Mouse (Mus musculus): Measurements from ENCODE around the gene Pex5l. TPM values are rescaled to one million over a fixed set of nuclear protein-coding genes. Genes with fewer than 3 reads are reported as not detected.

Pex5l gene
- polyA plus RNA-seq, 1 experiment from 2014 or later: 1.5 TPM

DNA sequence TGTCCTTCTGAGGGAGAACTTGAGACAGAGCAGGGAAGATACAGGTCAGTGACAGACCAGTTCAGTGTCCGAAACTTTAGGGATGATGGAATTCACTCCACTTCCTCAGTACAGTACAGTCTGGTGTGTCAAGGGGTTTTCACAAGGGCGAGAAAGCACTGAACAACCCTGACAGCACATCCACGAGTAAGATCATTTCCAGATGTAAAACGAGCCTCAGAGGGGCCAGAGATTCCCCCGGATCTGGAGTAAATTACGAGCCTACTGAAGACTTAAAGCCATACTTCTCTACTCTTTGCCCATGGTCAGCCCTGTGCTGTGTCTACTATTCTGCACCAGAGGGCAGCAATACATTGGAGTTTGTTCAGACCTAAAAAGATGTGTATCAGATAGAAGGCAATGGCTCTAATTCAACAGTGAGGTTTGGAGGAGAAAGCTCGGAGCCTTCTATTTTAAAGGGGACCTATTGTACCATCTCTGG, 232.9 kb downstream of the Pex5l start:
- no peak for ATAC-seq
- Histone ChIP-seq H3K9me3 (no peaks in the 10 kb centered on the region), H3K36me3 (peaks cover 16% of the 10 kb centered on the region), H3K4me2 (replicated peaks) (no peak overlapping the region), H3K4me3 (replicated peaks) (no peak overlapping the region), H3K4me1 (replicated peaks) (0 out of 2 replicates have a peak, but pooled peaks cover 4% of the 10 kb centered on the region), H3K27me3 (no peaks in the 10 kb centered on the region), H3K9ac (replicated peaks) (no peak overlapping the region), H3K27ac (no peak overlapping the region)
- 72% methylated on average over 7 of the region's 7 CpGs for WGBS

DNA sequence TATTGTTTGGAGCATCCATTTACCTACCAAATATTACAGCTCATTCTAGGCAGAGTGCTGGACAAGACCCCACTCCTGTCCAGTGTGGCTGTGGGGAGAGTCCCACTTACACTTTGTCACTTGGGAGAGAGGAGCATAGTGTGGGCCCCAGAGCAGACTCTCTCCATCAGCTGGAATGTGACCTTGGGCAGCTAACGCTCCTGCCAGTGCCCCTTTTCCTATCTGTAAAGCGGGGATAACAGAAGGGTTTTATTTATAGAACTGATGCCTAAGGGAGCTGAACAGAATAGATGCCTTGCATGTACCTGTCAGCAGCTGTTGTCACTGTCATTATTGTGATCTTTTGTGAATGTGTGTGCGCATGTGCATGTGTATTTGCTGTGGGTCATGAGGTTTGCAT, 234.6 kb downstream of the Pex5l start:
- no peak overlapping the region for H3K4me3 ChIP-seq (replicated peaks)
- H3K36me3 ChIP-seq: no peaks in the 10 kb centered on the region; the same call in 1 of the 2 replicates
- no peaks in the 10 kb centered on the region for H3K27me3 ChIP-seq
- no peaks in the 10 kb centered on the region for H3K9me3 ChIP-seq
- H3K27ac ChIP-seq: no peak overlapping the region
- peaks cover 12% of the 10 kb centered on the region; the same call in 1 of the 2 replicates for H3K4me1 ChIP-seq (replicated peaks)
- WGBS: 92% methylated on average over 3 of the region's 3 CpGs
- no peak overlapping the region for H3K4me2 ChIP-seq (replicated peaks)
- no peak for ATAC-seq
- H3K9ac ChIP-seq (replicated peaks): no peak overlapping the region

DNA sequence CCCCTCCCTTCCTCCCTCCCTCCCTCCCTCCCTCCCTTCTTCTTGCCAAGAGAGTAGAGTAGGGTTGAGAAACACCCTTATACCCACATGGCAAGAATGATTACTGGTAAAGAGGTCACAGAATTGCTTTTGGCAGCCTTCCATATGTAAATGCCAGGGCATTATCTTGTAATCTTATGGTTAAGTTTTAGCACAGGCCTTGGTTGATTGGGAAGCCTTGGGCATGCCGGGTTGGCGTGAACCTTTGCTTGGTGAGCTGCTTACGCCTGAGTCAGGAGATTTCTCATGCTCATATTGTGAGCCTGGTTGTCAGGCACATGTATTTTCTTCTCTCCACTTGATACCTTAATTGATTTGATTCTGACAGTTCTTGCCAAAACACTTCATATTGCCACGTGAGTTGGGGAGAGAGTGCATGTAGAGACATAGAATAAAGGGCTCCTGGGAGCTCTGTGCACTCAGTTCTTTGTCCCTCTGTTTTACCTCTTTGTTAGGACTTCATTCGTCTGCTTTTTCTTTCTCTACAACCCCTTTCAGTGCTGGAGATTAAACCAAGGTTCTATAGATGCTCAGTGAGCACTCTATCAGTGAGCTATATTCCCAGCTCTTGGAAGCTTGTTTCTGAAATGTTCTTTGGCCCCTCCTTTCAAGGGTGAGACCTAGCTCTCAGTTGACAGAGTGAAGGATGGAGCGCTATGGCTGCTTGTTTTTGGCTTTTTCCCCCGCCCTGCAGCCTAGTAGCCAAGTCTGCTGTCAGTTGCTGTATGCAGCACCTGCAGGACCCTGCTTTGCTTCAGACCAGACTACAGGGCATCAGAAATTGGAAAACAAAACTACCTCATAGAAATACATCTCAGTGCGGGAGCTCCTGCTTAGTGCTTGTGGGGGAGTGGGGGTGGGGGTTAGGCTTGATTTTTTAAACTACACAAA, 236.9 kb downstream of the Pex5l start:
- Histone ChIP-seq H3K27me3 (no peaks in the 10 kb centered on the region), H3K9me3 (no peaks in the 10 kb centered on the region), H3K27ac (no peak overlapping the region), H3K9ac (replicated peaks) (no peak overlapping the region), H3K36me3 (peaks cover 12% of the 10 kb centered on the region), H3K4me2 (replicated peaks) (no peak overlapping the region), H3K4me3 (replicated peaks) (no peak overlapping the region), H3K4me1 (replicated peaks) (peaks cover 13% of the 10 kb centered on the region; the same call in 1 of the 2 replicates)
- WGBS: 59% methylated on average over 8 of the region's 8 CpGs
- no peak for ATAC-seq

DNA sequence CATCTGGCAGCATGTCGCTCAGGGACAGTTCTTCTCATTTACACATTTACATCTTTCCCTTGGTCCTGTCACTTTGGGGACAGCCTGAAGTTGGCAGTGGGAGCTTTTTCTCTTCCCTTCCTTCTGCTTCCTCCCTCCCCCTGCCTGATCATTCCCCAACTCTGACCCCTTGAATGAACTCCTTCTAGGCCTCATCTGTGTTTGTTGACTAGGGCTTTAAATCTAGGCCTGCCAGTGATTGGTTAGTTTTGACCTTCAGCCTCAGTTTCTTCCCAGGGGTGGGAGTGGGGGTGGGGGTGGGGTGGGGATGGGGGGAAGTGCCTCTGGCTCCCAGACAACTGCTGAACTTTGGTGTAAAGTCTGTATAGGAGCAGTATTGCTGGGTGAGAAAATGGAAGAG, 238.4 kb downstream of the Pex5l start:
- Histone ChIP-seq H3K9ac (replicated peaks) (no peak overlapping the region), H3K4me3 (replicated peaks) (no peak overlapping the region), H3K36me3 (peaks cover 12% of the 10 kb centered on the region), H3K27ac (no peak overlapping the region), H3K4me1 (replicated peaks) (peaks cover 13% of the 10 kb centered on the region; the same call in 1 of the 2 replicates), H3K9me3 (no peaks in the 10 kb centered on the region), H3K4me2 (replicated peaks) (no peak overlapping the region), H3K27me3 (no peaks in the 10 kb centered on the region)
- no peak for ATAC-seq
- 59% methylated on average over 1 of the region's 1 CpGs for WGBS

DNA sequence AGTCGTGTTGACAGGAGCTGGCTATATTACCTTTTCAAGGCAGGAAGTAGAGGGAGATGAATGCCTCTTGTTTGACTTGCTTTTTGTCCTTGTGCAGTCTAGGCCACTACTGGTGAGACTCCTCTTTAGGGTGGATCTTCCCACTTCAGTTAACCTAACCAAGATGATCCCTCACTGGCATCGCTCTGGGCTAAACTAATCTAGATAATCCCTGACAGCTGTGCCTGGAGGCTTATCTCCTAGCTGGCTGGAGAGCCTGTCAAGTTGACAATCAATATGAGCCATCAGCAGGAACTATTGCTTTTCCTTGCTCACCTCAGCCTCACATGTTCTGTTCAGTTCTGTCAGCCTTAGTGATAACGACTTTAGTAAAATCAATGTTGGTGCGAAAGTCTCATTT, 239.6 kb downstream of the Pex5l start:
- Histone ChIP-seq H3K4me2 (replicated peaks) (no peak overlapping the region), H3K27me3 (no peaks in the 10 kb centered on the region), H3K27ac (no peak overlapping the region), H3K4me3 (replicated peaks) (no peak overlapping the region), H3K36me3 (peaks cover 12% of the 10 kb centered on the region), H3K4me1 (replicated peaks) (peaks cover 13% of the 10 kb centered on the region; the same call in 1 of the 2 replicates), H3K9me3 (no peaks in the 10 kb centered on the region), H3K9ac (replicated peaks) (no peak overlapping the region)
- 0 out of 2 replicates have a peak, but pooled peaks have one; percentile 22 for ATAC-seq
- WGBS: 36% methylated on average over 4 of the region's 4 CpGs

Data from midbrain, embryonic 13.5 days (tissue).